Mouse (Mus musculus) lung, postnatal 10 days (tissue): Measurements from ENCODE around the gene Cacna1a.

Source experiments
- DNase-seq: peaks from one replicate; pipeline ENCODE4 v3.0.0; 2021

Gene Cacna1a

DNA sequence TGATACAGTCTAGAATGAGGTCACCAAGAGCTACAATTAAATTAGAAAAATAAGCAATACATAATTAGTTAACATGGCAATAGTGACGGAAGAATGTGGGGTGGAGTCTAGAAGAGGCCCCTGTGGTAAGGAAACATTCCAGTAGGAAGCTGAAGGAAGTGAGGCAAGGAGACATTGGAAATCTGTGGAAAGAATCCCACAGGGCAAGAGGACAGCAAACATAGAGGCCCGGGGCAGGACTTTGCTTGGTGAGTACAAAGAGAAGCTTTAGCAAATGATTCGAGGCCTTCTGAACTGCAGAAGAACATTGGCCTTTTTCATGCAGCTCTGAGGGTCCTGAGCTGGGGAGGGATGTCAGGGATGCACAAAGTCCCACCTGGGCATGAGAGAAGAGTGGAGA lies at the start of gene Cacna1a:
Gene Cacna1a, plus strand, starts transcription at position 166 of the 400 bp plus-strand sequence.
- DNase-seq: peak; percentile 11

DNA sequence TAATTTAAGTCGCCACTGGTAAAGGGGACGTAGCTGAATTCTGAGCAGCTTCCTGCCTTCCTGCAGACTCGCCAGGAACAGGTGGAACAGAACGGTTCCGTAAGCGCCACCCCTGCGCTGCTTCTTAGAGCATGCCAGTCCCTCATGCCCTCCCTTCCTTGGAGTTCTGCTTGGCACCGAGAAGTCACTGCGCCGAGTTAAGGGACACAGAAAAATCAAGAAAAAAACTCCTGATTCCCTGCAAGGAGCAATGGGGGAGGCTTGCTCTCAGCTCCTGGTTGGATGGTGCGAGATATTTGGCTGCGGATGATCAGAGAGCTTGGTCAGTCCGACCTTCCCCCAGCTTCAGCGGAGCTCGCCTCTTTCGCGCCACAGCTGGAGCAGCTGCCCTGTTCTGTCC lies 49.7 kb upstream of the Cacna1a start:
- DNase-seq: no peak

GRCm38 (mm10) chr8:84339320-84339719 lies 48.9 kb upstream of the Cacna1a start:
- DNase-seq: no peak

DNA sequence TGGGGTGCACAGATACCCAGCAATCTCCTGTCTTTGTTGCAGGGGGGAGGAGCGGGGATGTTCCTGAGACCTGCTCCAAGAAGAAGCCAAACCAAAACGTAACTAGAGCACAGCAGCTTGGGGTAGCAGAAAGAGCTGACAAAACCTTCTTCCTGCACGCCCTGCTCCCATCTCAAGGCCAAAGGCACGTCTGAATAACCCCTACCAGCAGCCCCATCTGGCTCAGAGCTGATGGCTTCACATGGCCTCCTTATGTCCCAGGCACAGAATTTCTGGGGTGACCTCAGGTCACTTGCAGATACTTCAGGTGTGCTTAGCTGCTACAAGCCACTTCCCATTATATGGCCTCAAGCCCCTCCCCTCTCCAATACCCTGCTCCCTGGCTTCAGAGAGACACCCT lies 48.4 kb upstream of the Cacna1a start:
- DNase-seq: no peak

GRCm38 (mm10) chr8:84340671-84341070 lies 47.6 kb upstream of the Cacna1a start:
- no peak for DNase-seq

GRCm38 (mm10) chr8:84345493-84345892 lies 42.7 kb upstream of the Cacna1a start:
- DNase-seq: no peak

- DNase-seq: no peak
These were observed 41.8 kb upstream of the Cacna1a start for GRCm38 (mm10) chr8:84346421-84346820.

GRCm38 (mm10) chr8:84349526-84349925 lies 38.7 kb upstream of the Cacna1a start:
- DNase-seq: no peak

- DNase-seq: no peak
These were observed 37.3 kb upstream of the Cacna1a start for GRCm38 (mm10) chr8:84350960-84351359.

GRCm38 (mm10) chr8:84356482-84356881 lies 31.8 kb upstream of the Cacna1a start:
- DNase-seq: no peak

GRCm38 (mm10) chr8:84357631-84358371 lies 30.4 kb upstream of the Cacna1a start:
- peak; percentile 88 for DNase-seq

DNA sequence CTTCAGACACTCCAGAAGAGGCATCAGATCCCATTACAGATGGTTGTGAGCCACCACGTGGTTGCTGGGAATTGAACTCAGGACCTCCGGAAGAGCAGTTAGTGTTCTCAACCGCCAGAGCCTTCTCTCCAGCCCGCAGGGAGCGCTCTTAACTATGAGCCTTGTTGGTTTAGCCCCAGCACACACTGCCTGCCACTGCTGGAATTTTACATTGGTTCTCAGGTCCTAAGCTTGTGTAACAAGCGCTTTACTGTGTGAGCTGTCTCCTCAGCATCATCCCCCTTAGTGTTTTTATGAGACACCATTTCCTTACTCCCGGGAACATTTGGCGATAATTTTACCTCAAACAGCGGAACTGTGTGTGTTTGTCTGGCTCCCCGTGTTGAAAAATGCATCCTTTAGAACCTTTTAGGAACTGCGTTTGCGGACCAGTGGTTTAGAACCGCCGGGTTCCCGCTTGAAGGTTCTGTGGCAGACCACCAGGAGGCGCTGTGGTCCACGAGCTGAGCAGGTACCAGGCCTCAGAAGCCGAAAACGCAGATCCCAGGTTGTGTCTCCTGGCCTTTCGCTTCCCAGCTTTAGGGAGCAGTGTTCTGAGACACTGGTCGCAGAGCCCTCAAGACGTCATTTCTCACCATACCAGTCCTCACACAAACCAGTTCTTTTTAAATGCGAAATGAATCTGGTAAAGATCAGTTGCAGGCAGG lies 24.7 kb upstream of the Cacna1a start:
- peak; percentile 81 for DNase-seq

- no peak for DNase-seq
These were observed 23.0 kb upstream of the Cacna1a start for GRCm38 (mm10) chr8:84365197-84365596.

- no peak for DNase-seq
These were observed 17.3 kb upstream of the Cacna1a start for GRCm38 (mm10) chr8:84370972-84371371.

- no peak for DNase-seq
These were observed 13.2 kb upstream of the Cacna1a start for GRCm38 (mm10) chr8:84375038-84375437.

- DNase-seq: no peak
These were observed 12.4 kb upstream of the Cacna1a start for GRCm38 (mm10) chr8:84375803-84376202.

- no peak for DNase-seq
These were observed 11.7 kb upstream of the Cacna1a start for GRCm38 (mm10) chr8:84376564-84376963.

DNA sequence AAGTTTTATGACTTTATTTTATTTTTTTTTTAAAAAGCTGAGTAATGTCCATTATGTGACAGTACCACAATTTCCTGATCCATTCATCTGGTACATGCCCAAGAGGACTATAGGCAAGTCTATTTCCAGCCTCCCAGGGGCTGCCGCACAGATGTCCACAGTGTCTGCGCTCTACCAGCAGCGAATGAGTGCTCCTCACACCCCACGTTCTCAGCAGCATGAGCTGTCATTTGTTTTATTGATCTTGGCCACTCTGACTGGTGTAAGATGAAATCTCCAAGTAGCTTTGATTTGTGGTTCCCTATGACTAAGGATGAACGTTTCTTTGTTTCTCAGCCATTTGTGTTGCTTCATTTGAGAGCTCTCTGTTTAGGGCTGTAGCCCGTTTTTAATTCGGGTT lies 6.6 kb upstream of the Cacna1a start:
- DNase-seq: no peak

DNA sequence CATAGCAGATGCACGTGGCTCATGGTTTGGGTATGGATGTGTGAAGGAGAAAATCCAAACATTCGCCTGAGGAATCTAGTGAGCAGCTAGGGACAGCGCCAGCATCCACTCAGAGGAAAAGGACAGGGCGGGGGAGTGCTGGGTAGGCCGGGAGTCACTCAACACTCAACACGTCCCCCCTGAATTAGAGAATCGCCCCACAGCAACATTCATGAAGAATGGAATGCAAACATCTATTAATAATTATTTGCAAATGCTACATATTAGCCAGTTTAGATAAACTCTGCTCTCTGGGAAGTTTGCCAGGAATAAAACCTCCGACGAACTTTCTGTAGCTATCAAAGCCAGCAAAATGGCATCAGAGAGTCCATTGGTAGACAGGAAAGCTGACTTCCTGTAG lies 533 bp downstream of the Cacna1a start:
- peak; percentile 53 for DNase-seq

DNA sequence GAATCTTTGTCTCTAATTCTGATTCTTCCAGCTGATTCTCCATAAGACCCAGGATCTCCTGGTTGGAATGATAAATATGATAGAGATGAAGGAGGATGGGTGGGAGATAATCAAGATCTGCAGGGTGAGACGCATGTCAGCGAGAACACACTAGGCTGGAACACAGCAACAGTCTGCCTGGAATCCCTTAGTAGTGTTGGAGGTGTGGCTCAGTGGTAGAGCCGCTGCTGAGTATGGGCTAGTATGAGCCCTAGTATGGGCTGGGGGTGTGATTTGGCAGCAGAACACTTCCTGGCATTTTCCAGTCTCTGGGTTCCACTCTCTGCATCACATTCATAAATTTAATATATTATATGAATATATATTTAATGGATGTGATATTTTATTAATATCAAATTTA lies 933 bp downstream of the Cacna1a start:
- DNase-seq: no peak

DNA sequence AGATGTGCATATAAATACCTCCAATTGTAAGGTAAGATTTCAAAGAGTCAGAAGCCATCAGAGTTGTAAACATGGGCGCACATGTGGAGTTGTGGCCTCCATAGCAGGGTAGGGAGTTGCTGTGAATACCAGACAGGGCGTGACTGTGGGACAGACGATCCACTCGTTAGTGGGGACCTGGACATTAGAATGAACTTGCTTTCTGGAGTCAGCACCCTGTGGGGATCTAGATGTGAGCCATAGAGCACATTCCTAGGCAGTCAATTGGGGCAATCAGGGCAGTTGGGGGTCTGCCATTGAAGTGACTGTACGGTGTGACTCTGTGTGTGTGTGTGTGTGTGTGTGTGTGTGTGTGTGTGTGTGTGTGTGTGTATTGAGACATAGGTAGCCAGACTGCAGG lies 3.4 kb downstream of the Cacna1a start:
- no peak for DNase-seq

GRCm38 (mm10) chr8:84395751-84396457 lies 7.7 kb downstream of the Cacna1a start:
- DNase-seq: no peak

DNA sequence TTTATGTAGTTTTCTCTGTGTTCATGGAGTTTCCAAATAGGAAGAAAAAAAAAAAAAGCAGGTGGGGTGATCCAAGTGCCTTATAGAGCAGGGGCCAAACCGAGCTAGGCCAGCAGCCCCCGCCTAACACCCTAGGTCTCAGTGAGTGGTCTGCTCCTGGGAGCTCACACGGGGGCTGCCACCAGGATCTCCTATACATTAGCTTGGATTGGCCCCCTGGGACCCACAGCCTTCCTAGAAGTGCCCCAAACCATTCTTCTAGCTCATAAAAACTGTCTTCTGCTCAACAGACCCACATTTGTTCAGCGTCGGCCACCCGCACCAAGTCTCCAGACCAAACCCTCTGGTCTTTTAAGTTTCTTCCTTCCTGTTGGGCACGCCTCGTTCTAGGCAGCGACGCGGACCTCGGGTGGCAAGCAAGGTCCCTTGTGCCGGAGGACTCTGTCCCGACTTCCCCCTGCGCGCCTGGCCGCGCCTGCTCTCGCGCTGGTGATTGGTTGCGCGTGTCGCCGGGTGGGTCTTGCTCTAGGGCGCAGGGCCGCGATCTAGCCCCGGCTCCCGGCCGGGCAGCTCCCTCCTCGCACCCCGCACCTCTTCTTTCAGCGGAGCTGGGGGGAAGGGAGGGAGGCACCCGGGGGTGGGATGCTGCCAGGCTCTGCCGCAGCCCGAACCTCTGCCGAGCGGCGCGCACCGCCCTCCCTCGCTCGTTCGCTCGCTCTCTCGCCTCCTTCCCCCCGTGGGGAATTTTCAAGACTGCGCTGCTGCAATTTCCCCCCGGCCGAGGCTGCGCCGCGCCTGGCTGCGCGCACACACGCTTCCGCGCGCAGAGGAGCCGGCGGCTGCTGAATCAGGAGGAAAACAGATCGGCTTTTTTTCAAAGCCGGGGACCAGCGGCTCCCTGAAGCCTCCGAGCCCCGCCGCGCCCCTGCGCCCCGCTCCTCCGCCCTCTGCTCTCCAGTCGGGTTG lies 25.9 kb downstream of the Cacna1a start:
- DNase-seq: peak; percentile 48
